24 mouse cellular contexts compared by ENCODE assay signal in the genomic region with DNA sequence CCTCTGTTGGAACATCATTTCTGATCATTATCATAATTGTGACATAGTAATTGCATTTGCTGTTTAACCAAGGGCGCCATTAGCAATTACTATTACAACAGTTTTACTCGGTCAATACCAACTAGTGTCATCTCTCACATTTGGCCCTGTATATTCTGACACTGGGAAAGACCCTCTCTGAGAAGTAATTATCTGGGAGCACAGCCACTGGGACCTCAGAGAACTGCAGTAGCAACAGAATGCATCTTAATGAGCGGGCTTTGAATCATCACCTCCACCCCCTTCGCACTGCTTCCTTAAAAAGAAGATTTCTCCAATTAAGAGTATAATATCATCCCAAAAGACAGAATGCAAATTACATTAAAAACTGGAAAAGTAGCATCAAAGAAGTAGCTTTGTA.
DNase-seq lines count a peak whose midpoint lies in the region; ATAC-seq and TF ChIP-seq lines count a peak whose summit lies in the region.
"Had no signal": no experiment of that assay in that cellular context is flagged by ENCODE, and none has a peak within 500 bp of the region (broad histone marks: within the 10 kb centered on the region; RNA-seq: fewer than 3 reads in every experiment).

No protein-coding gene starts in this region.

- no peak for TF ChIP-seq CTCF in forebrain, postnatal 0 days (IDR thresholded peaks at IDR 0.05; ENCODE audit: low read depth)
- no peak for TF ChIP-seq CTCF in brain, embryonic 14.5 days (IDR thresholded peaks at IDR 0.05; ENCODE audit: borderline replicate concordance, extremely low read depth, insufficient read depth, insufficient read length)

- H3K4me3 ChIP-seq in forebrain, embryonic 13.5 days = no peak overlapping the region
- H3K4me3 ChIP-seq in forebrain, postnatal 0 days (ENCODE audit: low read depth, low read length) = no peak overlapping the region
- no peak overlapping the region for H3K4me3 ChIP-seq in midbrain, embryonic 12.5 days
- no peak overlapping the region for H3K4me3 ChIP-seq in midbrain, embryonic 13.5 days (replicated peaks)
- H3K4me3 ChIP-seq: embryonic facial prominence, embryonic 15.5 days; erythroblast, embryonic 14.5 days; heart, embryonic 15.5 days; hindbrain, embryonic 13.5 days had no signal

- H3K4me2 ChIP-seq in forebrain, embryonic 13.5 days = no peak overlapping the region
- H3K4me2 ChIP-seq in forebrain, postnatal 0 days (ENCODE audit: low read depth) = no peak overlapping the region
- H3K4me2 ChIP-seq in midbrain, embryonic 12.5 days (replicated peaks) = no peak overlapping the region
- no peak overlapping the region for H3K4me2 ChIP-seq in midbrain, embryonic 13.5 days (replicated peaks)
- H3K4me2 ChIP-seq: embryonic facial prominence, embryonic 15.5 days; heart, embryonic 11.5 days; heart, embryonic 15.5 days; hindbrain, embryonic 13.5 days had no signal

- no peaks in the 10 kb centered on the region for H3K4me1 ChIP-seq in forebrain, embryonic 13.5 days
- H3K4me1 ChIP-seq in forebrain, postnatal 0 days (ENCODE audit: insufficient read depth) = no peaks in the 10 kb centered on the region
- no peaks in the 10 kb centered on the region for H3K4me1 ChIP-seq in midbrain, embryonic 12.5 days
- H3K4me1 ChIP-seq in midbrain, embryonic 13.5 days (replicated peaks) = no peaks in the 10 kb centered on the region
- H3K4me1 ChIP-seq: embryonic facial prominence, embryonic 15.5 days; heart, embryonic 15.5 days; hindbrain, embryonic 13.5 days had no signal

- no peak for TF ChIP-seq POLR2A in brain, embryonic 14.5 days (IDR thresholded peaks at IDR 0.05; ENCODE audit: borderline replicate concordance, extremely low read depth, insufficient read depth, insufficient read length, poor library complexity, severe bottlenecking)

- ATAC-seq in forebrain, embryonic 13.5 days = 0 out of 2 replicates have a peak, but pooled peaks have one; percentile 53
- no peak for ATAC-seq in forebrain, postnatal 0 days
- ATAC-seq in midbrain, embryonic 12.5 days (ENCODE audit: low FRiP score, low read depth) = 0 out of 2 replicates have a peak, but pooled peaks have one; percentile 44
- ATAC-seq in midbrain, embryonic 13.5 days = no peak
- ATAC-seq: activated CD4-positive, CD25-positive, alpha-beta regulatory T cell, adult 4 months; hindbrain, postnatal 0 days; Patski had no signal

- WGBS in forebrain, embryonic 13.5 days = 69% methylated on average over 4 of the region's 4 CpGs
- 53% methylated on average over 4 of the region's 4 CpGs for WGBS in forebrain, postnatal 0 days
- WGBS in midbrain, embryonic 12.5 days = 79% methylated on average over 4 of the region's 4 CpGs
- WGBS in midbrain, embryonic 13.5 days = 83% methylated on average over 4 of the region's 4 CpGs

- H3K9me3 ChIP-seq in forebrain, embryonic 13.5 days (replicated peaks) = no peaks in the 10 kb centered on the region
- no peaks in the 10 kb centered on the region for H3K9me3 ChIP-seq in forebrain, postnatal 0 days (ENCODE audit: low read length)
- H3K9me3 ChIP-seq in midbrain, embryonic 12.5 days = no peaks in the 10 kb centered on the region
- H3K9me3 ChIP-seq in midbrain, embryonic 13.5 days = no peaks in the 10 kb centered on the region
- H3K9me3 ChIP-seq: embryonic facial prominence, embryonic 15.5 days; heart, embryonic 15.5 days; hindbrain, embryonic 13.5 days had no signal

- no peaks in the 10 kb centered on the region for H3K27me3 ChIP-seq in forebrain, embryonic 13.5 days
- no peaks in the 10 kb centered on the region for H3K27me3 ChIP-seq in forebrain, postnatal 0 days (ENCODE audit: insufficient read depth, low read length)
- no peaks in the 10 kb centered on the region for H3K27me3 ChIP-seq in midbrain, embryonic 12.5 days
- no peaks in the 10 kb centered on the region for H3K27me3 ChIP-seq in midbrain, embryonic 13.5 days
- H3K27me3 ChIP-seq: CH12.LX; embryonic facial prominence, embryonic 15.5 days; heart, embryonic 15.5 days; hindbrain, embryonic 13.5 days; Patski had no signal

- DNase-seq in forebrain, postnatal 0 days = no peak
- DNase-seq in brain, embryonic 14.5 days (ENCODE audit: low read depth) = peak; percentile 42
- peak; percentile 48 for DNase-seq in retina, embryonic 14.5 days (ENCODE audit: low spot score)
- DNase-seq in urinary bladder, adult 2 months (ENCODE audit: low spot score) = no peak
- DNase-seq: adrenal gland, postnatal 14 days; cerebellum, adult 11 months; cerebellum, adult 8-10 months; cerebellum, postnatal 14 days; embryo, embryonic 11 days; gastrocnemius, postnatal 10 days; heart, adult 18-20 months; heart, postnatal 14 days had no signal

- no peaks in the 10 kb centered on the region for H3K36me3 ChIP-seq in forebrain, embryonic 13.5 days (ENCODE audit: poor library complexity, severe bottlenecking)
- H3K36me3 ChIP-seq in forebrain, postnatal 0 days (ENCODE audit: insufficient read depth) = no peaks in the 10 kb centered on the region
- H3K36me3 ChIP-seq in midbrain, embryonic 12.5 days = no peaks in the 10 kb centered on the region
- H3K36me3 ChIP-seq in midbrain, embryonic 13.5 days = no peaks in the 10 kb centered on the region
- H3K36me3 ChIP-seq: embryonic facial prominence, embryonic 15.5 days; heart, embryonic 15.5 days; hindbrain, embryonic 13.5 days had no signal

- no peak overlapping the region for H3K9ac ChIP-seq in forebrain, embryonic 13.5 days
- H3K9ac ChIP-seq in forebrain, postnatal 0 days = no peak overlapping the region
- no peak overlapping the region for H3K9ac ChIP-seq in midbrain, embryonic 12.5 days (replicated peaks)
- H3K9ac ChIP-seq in midbrain, embryonic 13.5 days (replicated peaks) = no peak overlapping the region
- H3K9ac ChIP-seq: embryonic facial prominence, embryonic 15.5 days; heart, embryonic 15.5 days; hindbrain, embryonic 13.5 days had no signal

- no peak overlapping the region for H3K27ac ChIP-seq in forebrain, embryonic 13.5 days
- H3K27ac ChIP-seq in forebrain, postnatal 0 days (ENCODE audit: low read depth, low read length) = no peak overlapping the region
- no peak overlapping the region for H3K27ac ChIP-seq in midbrain, embryonic 12.5 days (replicated peaks)
- H3K27ac ChIP-seq in midbrain, embryonic 13.5 days = no peak overlapping the region
- H3K27ac ChIP-seq: embryonic facial prominence, embryonic 15.5 days; heart, embryonic 15.5 days; hindbrain, embryonic 13.5 days; hindbrain, postnatal 0 days had no signal

Comparison
In these comparisons a context has a peak if more than half of its experiments do, and no peak if none do; other contexts are left out.
1. ATAC-seq: peak in forebrain, embryonic 13.5 days (single experiment) and midbrain, embryonic 12.5 days (single experiment); none in forebrain, postnatal 0 days (single experiment) and midbrain, embryonic 13.5 days (single experiment).
2. DNase-seq: peak in brain, embryonic 14.5 days (single experiment) and retina, embryonic 14.5 days (single experiment); none in forebrain, postnatal 0 days (single experiment) and urinary bladder, adult 2 months (single experiment).